Mouse (Mus musculus): ENCODE data around the gene Vmn1r38. TPM values are rescaled to one million over a fixed set of nuclear protein-coding genes. Genes with fewer than 3 reads are reported as not detected.
"Not testable (repeated sequence)": the region's sequence is repeated elsewhere in the genome, so short reads cannot be mapped to it uniquely, and the experiment has no call there.

Vmn1r38 gene
- not detected in 2 replicates for total RNA-seq (2014; rRNA removed)
- polyA plus RNA-seq (2015; fragmentation: Nextera tagmentation; extraction: Ambion mirVana) = not detected in 2 replicates

DNA sequence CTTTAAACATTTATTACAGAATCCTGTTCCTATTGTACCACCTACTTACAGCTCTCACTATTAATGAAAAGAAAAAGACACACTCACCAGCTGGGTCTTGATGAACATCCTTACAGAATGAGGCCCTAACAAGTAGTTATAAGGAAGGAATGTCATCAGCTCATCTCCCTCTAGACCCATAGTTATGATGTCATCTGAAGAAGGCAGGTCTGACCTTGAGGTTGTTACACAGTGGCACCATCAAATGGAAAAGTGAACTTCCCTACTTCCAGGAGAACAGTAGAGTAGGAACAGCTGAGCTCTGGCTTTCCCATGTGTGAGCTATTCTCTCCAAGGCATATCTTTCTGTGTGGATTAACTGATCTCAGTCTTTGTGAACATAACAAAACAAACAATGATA, at the start of gene Vmn1r38:
Vmn1r38 (minus strand) TSS at position 101 of the 400 bp plus-strand sequence.
- not testable (repeated sequence) for H3K9me3 ChIP-seq (ENCODE audit: low read length); H3K4me3 ChIP-seq (ENCODE audit: low read depth, low read length); H3K4me1 ChIP-seq (ENCODE audit: insufficient read depth); H3K27me3 ChIP-seq (ENCODE audit: insufficient read depth, low read length); H3K36me3 ChIP-seq (ENCODE audit: insufficient read depth); H3K27ac ChIP-seq (ENCODE audit: low read depth, low read length); H3K4me2 ChIP-seq (ENCODE audit: low read depth); DNase-seq; H3K9ac ChIP-seq; ATAC-seq

DNA sequence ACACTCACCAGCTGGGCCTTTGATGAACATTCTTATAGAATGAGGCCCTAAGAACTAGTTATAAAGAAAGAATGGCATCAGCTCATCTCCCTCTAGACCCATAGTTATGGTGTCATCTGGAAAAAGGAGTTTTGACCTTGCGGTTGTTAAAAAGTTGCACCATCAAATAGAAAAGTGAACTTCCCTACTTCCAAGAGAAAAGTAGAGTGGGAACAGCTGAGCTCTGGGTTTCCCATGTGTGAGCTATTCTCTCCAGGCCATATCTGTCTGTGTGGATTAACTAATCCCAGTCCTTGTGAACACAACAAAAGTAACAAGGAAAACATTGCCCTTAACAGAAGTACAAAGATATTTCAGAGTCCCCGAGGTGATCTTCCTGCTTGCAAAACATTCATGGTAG, 28.1 kb upstream of the Vmn1r38 start, which contains the start of gene Vmn1r39:
Vmn1r39 (minus strand) TSS at position 101 of the 400 bp plus-strand sequence.
- DNase-seq = no peak
- Histone ChIP-seq H3K27me3 (ENCODE audit: insufficient read depth, low read length) (no peaks in the 10 kb centered on the region), H3K4me1 (ENCODE audit: insufficient read depth) (no peaks in the 10 kb centered on the region), H3K4me2 (ENCODE audit: low read depth) (no peak within 1 kb of the TSS), H3K36me3 (ENCODE audit: insufficient read depth) (no peaks in the 10 kb centered on the region), H3K9me3 (ENCODE audit: low read length) (no peaks in the 10 kb centered on the region), H3K27ac (ENCODE audit: low read depth, low read length) (no peak within 1 kb of the TSS), H3K4me3 (ENCODE audit: low read depth, low read length) (no peak within 1 kb of the TSS), H3K9ac (no peak within 1 kb of the TSS)
- no peak for ATAC-seq
- no peak for TF ChIP-seq CTCF (IDR thresholded peaks at IDR 0.05; ENCODE audit: low read depth)
- 95% methylated on average over 2 of the region's 2 CpGs for WGBS

- H3K4me2 ChIP-seq (ENCODE audit: low read depth) = no peak overlapping the region
- no peak for TF ChIP-seq CTCF (IDR thresholded peaks at IDR 0.05; ENCODE audit: low read depth)
Observed at GRCm38 (mm10) chr6:66806311-66806710, 23.9 kb upstream of the Vmn1r38 start.

DNA sequence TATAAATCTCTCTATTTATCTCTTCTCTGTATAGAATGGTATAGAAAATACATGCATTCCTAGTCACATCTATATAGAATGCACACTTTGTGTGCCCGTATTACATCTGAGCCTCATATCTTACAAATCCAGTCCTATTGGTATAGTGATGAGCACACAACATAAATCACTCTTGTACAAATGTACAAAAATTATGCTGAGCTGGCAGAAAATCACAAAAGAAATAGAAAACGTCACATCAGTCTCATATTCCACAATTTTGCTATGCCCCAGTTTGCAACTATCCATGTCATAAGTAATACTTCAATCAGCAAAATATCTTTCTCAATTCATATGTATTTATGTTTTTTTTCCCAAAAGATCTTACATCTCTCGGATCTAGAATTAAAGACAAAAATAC, 23.3 kb upstream of the Vmn1r38 start:
- DNase-seq (no peak), ATAC-seq (no peak)
- Histone ChIP-seq H3K27ac (ENCODE audit: low read depth, low read length) (no peak overlapping the region), H3K36me3 (ENCODE audit: insufficient read depth) (no peaks in the 10 kb centered on the region), H3K9me3 (ENCODE audit: low read length) (no peaks in the 10 kb centered on the region), H3K4me2 (ENCODE audit: low read depth) (no peak overlapping the region), H3K9ac (no peak overlapping the region), H3K4me3 (ENCODE audit: low read depth, low read length) (no peak overlapping the region), H3K4me1 (ENCODE audit: insufficient read depth) (no peaks in the 10 kb centered on the region), H3K27me3 (ENCODE audit: insufficient read depth, low read length) (no peaks in the 10 kb centered on the region)
- no peak for TF ChIP-seq CTCF (IDR thresholded peaks at IDR 0.05; ENCODE audit: low read depth)
- 90% methylated on average over 3 of the region's 3 CpGs for WGBS

More at GRCm38 (mm10) chr6:66806311-66806710, 23.9 kb upstream of the Vmn1r38 start:
- DNase-seq = no peak
- no peaks in the 10 kb centered on the region for H3K4me1 ChIP-seq (ENCODE audit: insufficient read depth)
- no peaks in the 10 kb centered on the region for H3K36me3 ChIP-seq (ENCODE audit: insufficient read depth)
- no peaks in the 10 kb centered on the region for H3K9me3 ChIP-seq (ENCODE audit: low read length)
- 76% methylated on average over 1 of the region's 1 CpGs for WGBS
- H3K27ac ChIP-seq (ENCODE audit: low read depth, low read length) = no peak overlapping the region
- no peak overlapping the region for H3K9ac ChIP-seq
- no peak for ATAC-seq
- H3K4me3 ChIP-seq (ENCODE audit: low read depth, low read length) = no peak overlapping the region
- H3K27me3 ChIP-seq (ENCODE audit: insufficient read depth, low read length) = no peaks in the 10 kb centered on the region

GRCm38 (mm10) chr6:66729082-66729481, 53.3 kb downstream of the Vmn1r38 start, which contains the start of gene Vmn1r37:
Vmn1r37 (plus strand) TSS chr6:66729382.
- H3K9me3 ChIP-seq (ENCODE audit: low read length); H3K36me3 ChIP-seq (ENCODE audit: insufficient read depth); DNase-seq; H3K27me3 ChIP-seq (ENCODE audit: insufficient read depth, low read length); H3K4me2 ChIP-seq (ENCODE audit: low read depth); ATAC-seq; H3K4me1 ChIP-seq (ENCODE audit: insufficient read depth); H3K9ac ChIP-seq; H3K27ac ChIP-seq (ENCODE audit: low read depth, low read length); H3K4me3 ChIP-seq (ENCODE audit: low read depth, low read length): not testable (repeated sequence)

Other genes with a start within 250 kb of the Vmn1r38 start
- 6.2 and 8.2 TPM in 2 replicates for gene Mad2l1, start 247.2 kb downstream of the Vmn1r38 start, total RNA-seq (2014; rRNA removed)
- gene Mad2l1, start 247.2 kb downstream of the Vmn1r38 start, polyA plus RNA-seq (2015; fragmentation: Nextera tagmentation; extraction: Ambion mirVana) = 18.3 and 23.0 TPM in 2 replicates
- not detected in 2 replicates for gene Vmn1r32, start 222.5 kb downstream of the Vmn1r38 start, total RNA-seq (2014; rRNA removed)
- not detected in 2 replicates for gene Vmn1r32, start 222.5 kb downstream of the Vmn1r38 start, polyA plus RNA-seq (2015; fragmentation: Nextera tagmentation; extraction: Ambion mirVana)
- gene Vmn1r33, start 164.3 kb downstream of the Vmn1r38 start, total RNA-seq (2014; rRNA removed) = not detected in 2 replicates
- gene Vmn1r33, start 164.3 kb downstream of the Vmn1r38 start, polyA plus RNA-seq (2015; fragmentation: Nextera tagmentation; extraction: Ambion mirVana) = not detected in 2 replicates
- not detected in 2 replicates for gene Vmn1r34, start 138.7 kb downstream of the Vmn1r38 start, total RNA-seq (2014; rRNA removed)
- gene Vmn1r34, start 138.7 kb downstream of the Vmn1r38 start, polyA plus RNA-seq (2015; fragmentation: Nextera tagmentation; extraction: Ambion mirVana) = not detected in 2 replicates
- gene Vmn1r35, start 96.7 kb downstream of the Vmn1r38 start, total RNA-seq (2014; rRNA removed) = not detected in 2 replicates
- not detected in 2 replicates for gene Vmn1r35, start 96.7 kb downstream of the Vmn1r38 start, polyA plus RNA-seq (2015; fragmentation: Nextera tagmentation; extraction: Ambion mirVana)
- gene Vmn1r36, start 63.5 kb downstream of the Vmn1r38 start, total RNA-seq (2014; rRNA removed) = not detected in 2 replicates
- not detected in 2 replicates for gene Vmn1r36, start 63.5 kb downstream of the Vmn1r38 start, polyA plus RNA-seq (2015; fragmentation: Nextera tagmentation; extraction: Ambion mirVana)
- gene Vmn1r37, start 53.2 kb downstream of the Vmn1r38 start, total RNA-seq (2014; rRNA removed) = not detected in 2 replicates
- gene Vmn1r37, start 53.2 kb downstream of the Vmn1r38 start, polyA plus RNA-seq (2015; fragmentation: Nextera tagmentation; extraction: Ambion mirVana) = not detected in 2 replicates
- gene Vmn1r39, start 28.0 kb upstream of the Vmn1r38 start, total RNA-seq (2014; rRNA removed) = not detected in 2 replicates
- gene Vmn1r39, start 28.0 kb upstream of the Vmn1r38 start, polyA plus RNA-seq (2015; fragmentation: Nextera tagmentation; extraction: Ambion mirVana) = not detected in 2 replicates
- gene Gng12, start 113.8 kb upstream of the Vmn1r38 start, total RNA-seq (2014; rRNA removed) = 23.5 and 27.8 TPM in 2 replicates
- gene Gng12, start 113.8 kb upstream of the Vmn1r38 start, polyA plus RNA-seq (2015; fragmentation: Nextera tagmentation; extraction: Ambion mirVana) = 40.5 and 52.0 TPM in 2 replicates

Data from forebrain, postnatal 0 days (tissue).